Mouse (Mus musculus): ENCODE results near the gene Ly6g5b. TPM values are rescaled to one million over a fixed set of nuclear protein-coding genes. Genes with fewer than 3 reads are reported as not detected.

The Ly6g5b gene
- under 1 TPM in 1 of 2 experiments, not detected in 1; 0.59 TPM for total RNA-seq (2021)
- long read RNA-seq, experiment 1 = 0 reads
- long read RNA-seq, experiment 2, partial matches to known transcripts = 0 of 1 reads
- long read RNA-seq, experiment 2, other reads (novel, unspliced or antisense) = 0 of 1 reads

- intact Hi-C loops (cut with DNase I) = no loop called here
- DNase-seq (ENCODE audit: low spot score in 2 of 2) = no peak
Measured at GRCm38 (mm10) chr17:35115046-35116019, at the start of gene Ly6g5b. TSS of gene Ly6g5b (minus strand) at chr17:35115428.

DNA sequence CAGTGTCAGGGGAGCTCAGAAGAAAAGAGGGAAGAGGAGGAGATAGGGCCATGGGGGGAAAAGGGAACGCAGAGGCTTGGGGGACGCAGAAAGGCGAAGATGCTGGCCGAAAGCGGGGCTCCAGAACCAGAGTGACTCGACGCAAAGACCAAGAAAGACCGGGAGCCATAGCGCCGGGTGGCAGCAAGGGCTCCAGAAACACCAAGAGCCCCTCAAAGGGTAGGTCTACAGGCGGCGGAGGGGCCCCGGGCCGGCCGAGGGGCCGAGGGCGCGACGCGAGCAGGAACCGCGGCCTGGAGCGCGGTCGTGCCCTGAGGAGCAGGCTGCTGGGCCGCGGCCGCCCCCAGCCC lies 49.0 kb upstream of the Ly6g5b start:
- no peak for DNase-seq (ENCODE audit: low spot score in 2 of 2)
- intact Hi-C loops (cut with DNase I) = no loop called here

GRCm38 (mm10) chr17:35163326-35164081 lies 48.3 kb upstream of the Ly6g5b start:
- DNase-seq (ENCODE audit: low spot score in 2 of 2) = peak in 1 of 2 experiments; percentile 33
- intact Hi-C loops (cut with DNase I) = no loop called here

DNA sequence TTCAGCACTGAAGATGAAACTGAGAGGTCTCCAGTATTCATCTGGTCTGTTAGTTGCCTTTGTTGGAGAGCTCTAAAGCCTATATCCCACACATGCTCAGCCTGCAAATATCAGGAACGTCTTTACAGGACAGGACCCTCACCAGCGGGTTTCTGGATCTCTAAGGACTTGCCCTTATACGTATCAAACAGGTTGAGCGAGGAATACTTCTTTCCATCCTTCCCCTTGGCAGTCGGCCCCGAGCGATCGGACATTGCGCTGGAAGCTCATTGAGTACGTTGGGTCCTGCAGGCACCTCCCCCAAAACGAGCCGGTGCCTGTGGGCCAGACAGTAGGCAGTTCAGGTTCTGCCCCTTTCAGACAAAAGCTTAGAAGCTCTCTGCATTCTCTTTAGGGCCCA lies 47.5 kb upstream of the Ly6g5b start:
- intact Hi-C loops (cut with DNase I) = no loop called here
- no peak for DNase-seq (ENCODE audit: low spot score in 2 of 2)

GRCm38 (mm10) chr17:35162121-35162520 lies 46.9 kb upstream of the Ly6g5b start:
- no peak for DNase-seq (ENCODE audit: low spot score in 2 of 2)
- intact Hi-C loops (cut with DNase I) = no loop called here

DNA sequence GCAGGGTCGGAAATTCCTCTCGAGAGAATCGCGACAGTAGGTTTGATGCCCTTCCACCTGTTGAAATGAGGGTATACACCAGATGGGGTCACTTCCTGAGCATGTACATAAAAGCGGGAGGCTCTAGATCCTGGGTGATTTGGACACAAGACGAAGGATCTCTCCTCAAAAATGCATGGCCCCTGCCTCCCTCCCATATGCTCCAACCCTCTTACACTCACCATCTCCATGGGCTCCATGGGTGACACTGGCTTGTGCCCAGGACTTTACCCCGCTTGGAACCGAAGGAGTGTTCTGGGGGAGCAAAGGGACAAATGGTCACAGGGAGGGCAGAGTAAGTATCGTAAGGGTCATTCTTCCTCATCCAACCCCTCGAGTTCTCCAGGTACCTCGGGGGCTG lies 46.2 kb upstream of the Ly6g5b start:
- intact Hi-C loops (cut with DNase I) = no loop called here
- no peak for DNase-seq (ENCODE audit: low spot score in 2 of 2)

- intact Hi-C loops (cut with DNase I) = no loop called here
- DNase-seq (ENCODE audit: low spot score in 2 of 2) = no peak
Measured at GRCm38 (mm10) chr17:35159638-35160037, 44.4 kb upstream of the Ly6g5b start.

- intact Hi-C loops (cut with DNase I) = no loop called here
- no peak for DNase-seq (ENCODE audit: low spot score in 2 of 2)
Measured at GRCm38 (mm10) chr17:35158850-35159593, 43.8 kb upstream of the Ly6g5b start.

DNA sequence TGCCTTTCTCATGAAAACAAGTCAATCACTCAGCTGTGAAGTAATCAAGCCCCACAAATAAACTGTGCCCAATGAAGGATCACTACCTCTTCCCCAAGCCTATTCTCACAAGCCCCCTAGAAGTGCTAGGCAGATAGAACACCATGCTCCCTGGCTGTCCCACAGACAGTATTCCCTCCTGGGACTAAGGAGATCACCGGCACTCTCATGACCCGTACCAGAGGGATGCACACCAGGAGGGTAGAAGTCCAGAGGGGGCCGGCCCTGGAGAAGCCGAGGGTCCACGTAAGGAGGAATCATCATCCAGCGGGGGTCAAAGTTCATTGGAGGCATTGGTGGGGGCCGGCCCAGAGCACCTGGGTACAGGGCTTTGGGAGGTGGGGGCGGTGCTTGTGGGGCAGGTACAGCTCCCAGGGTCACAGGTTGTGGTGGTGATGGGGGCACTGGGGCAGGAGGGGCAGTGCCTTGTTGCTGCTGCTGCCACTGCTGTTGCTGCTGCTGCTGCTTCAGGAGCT lies 42.5 kb upstream of the Ly6g5b start:
- intact Hi-C loops (cut with DNase I) = no loop called here

DNA sequence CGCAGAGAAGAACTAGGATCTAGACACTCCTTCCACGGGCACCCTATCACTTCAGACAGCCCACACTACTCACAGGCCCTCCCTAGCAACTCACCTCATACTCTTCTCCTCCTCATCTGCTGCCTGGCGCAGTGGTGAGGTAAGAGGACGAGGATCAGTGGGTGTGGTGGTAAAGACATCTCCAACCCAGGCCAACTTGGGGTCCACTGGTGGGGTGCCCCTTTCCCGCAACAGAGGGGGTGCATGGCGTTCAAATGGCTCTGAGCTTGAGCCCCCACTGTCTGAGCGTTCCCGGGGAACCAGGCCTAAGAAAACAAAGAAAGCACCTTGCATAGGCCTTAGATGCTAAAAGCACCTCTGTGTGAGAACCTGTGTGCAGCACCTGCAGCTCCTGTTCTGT lies 42.0 kb upstream of the Ly6g5b start:
- intact Hi-C loops (cut with DNase I) = no loop called here

More for the DNA sequence above, 42.5 kb upstream of the Ly6g5b start:
- DNase-seq (ENCODE audit: low spot score in 2 of 2) = no peak

DNA sequence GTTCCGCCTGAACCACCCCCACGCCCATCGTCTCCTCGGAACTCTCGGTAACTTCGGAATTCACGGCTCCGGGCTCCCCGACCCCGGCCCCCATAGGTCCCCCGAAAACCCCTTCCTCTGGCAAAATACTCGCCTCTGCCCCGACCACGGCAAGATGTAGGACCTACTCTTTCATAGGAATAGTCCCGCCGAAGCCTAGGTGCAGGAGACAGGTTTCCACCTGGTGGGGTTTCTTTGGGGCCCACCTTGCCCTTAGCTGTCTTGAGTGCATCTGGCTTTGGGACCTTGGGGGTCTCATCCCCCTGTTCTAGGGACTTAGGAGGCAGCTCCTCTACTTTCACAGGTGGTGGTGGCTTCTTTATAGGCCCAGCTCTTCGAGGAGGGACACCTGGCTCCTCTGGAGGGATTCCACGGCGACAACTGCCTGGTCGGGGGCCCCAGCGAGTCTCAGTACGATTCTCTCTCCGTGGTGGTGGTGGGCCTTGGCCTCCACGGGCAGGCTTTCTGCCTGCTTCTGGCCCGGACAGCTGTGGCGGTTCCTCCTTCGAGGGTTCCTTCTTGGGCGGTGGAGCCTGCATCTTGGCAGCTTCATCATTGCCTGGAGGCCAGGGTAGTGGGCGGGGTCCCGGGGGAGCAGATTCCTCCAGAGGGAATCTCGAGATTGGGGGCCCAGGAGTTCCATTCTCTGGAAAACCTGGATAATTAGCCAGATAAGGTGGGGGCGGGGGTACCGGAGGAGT lies 41.4 kb upstream of the Ly6g5b start:
- intact Hi-C loops (cut with DNase I) = no loop called here
- DNase-seq (ENCODE audit: low spot score in 2 of 2) = no peak

More for the DNA sequence above, 42.0 kb upstream of the Ly6g5b start:
- DNase-seq (ENCODE audit: low spot score in 2 of 2) = no peak

DNA sequence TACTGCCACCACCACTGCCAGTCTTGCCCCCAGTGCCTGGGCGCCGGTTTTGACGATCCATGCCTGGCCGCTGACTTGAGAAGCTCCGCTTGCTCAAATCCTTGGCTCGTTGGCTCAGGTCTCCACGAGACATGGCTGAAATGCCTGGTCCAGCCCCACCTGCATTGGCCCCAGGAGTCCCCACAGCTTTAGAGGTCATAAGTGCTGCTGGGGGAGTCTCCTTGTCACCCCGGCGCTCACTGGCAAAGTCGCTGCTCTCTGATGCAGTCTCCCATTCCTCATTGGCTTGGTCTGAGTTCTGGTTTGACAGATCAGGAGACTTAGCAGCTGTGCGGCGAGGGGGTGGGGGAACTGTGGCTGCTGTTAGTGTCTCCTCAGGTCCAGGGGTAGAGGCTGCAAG lies 40.2 kb upstream of the Ly6g5b start:
- DNase-seq (ENCODE audit: low spot score in 2 of 2) = no peak
- intact Hi-C loops (cut with DNase I) = loop anchor here (2.0 kb wide), 1 partner anchor 15 kb away; no protein-coding TSS in a partner anchor

GRCm38 (mm10) chr17:35154616-35155015 lies 39.4 kb upstream of the Ly6g5b start:
- intact Hi-C loops (cut with DNase I) = loop anchor here (2.0 kb wide), 1 partner anchor 14 kb away; no protein-coding TSS in a partner anchor

GRCm38 (mm10) chr17:35153931-35154330 lies 38.7 kb upstream of the Ly6g5b start:
- intact Hi-C loops (cut with DNase I) = loop anchor here (2.0 kb wide), 1 partner anchor 13 kb away; no protein-coding TSS in a partner anchor
- DNase-seq (ENCODE audit: low spot score in 2 of 2) = no peak

More at GRCm38 (mm10) chr17:35154616-35155015, 39.4 kb upstream of the Ly6g5b start:
- DNase-seq (ENCODE audit: low spot score in 2 of 2) = no peak

GRCm38 (mm10) chr17:35153077-35153476 lies 37.8 kb upstream of the Ly6g5b start:
- no peak for DNase-seq (ENCODE audit: low spot score in 2 of 2)
- intact Hi-C loops (cut with DNase I) = no loop called here

GRCm38 (mm10) chr17:35152121-35152520 lies 36.9 kb upstream of the Ly6g5b start:
- intact Hi-C loops (cut with DNase I) = no loop called here
- no peak for DNase-seq (ENCODE audit: low spot score in 2 of 2)

DNA sequence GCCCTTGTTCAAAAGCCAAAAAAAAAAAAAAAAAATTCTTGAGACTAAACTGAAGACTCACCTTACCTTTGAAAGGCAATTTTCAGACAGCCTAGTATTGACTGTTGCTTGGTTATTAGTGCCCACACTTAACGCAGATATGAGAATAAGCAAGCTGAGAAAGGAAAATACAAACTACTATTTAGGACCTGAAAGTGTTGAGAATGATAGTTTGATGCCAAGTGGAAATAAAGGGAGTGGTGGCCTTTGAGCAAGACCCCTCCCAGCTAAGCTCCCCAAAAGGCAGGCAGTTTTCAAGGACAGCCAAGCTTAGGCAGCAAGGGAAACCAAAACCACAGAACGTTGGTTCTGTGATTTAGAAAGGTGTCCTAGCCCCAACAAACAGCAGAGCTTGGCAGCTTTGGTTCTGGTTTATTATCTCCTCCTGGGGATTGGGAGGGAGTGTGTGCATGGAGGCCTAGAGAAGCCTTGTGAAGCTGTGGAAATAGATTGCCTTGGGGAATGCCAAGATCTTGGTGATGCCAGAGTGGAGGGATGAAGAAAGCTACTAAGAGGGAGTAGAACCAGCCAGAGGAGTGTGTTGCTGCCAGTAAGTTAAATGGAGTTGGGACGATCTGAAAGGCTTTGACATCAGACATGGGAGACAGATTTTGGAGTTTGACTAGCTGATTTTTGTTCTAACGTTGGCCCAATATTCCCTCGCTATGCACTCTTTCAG lies 32.9 kb upstream of the Ly6g5b start:
- intact Hi-C loops (cut with DNase I) = no loop called here

GRCm38 (mm10) chr17:35147348-35147747 lies 32.1 kb upstream of the Ly6g5b start:
- intact Hi-C loops (cut with DNase I) = no loop called here
- DNase-seq (ENCODE audit: low spot score in 2 of 2) = no peak

More for the DNA sequence above, 32.9 kb upstream of the Ly6g5b start:
- no peak for DNase-seq (ENCODE audit: low spot score in 2 of 2)

Measured in left cerebral cortex, postnatal 14 days (tissue).